Mouse (Mus musculus): Measurements from ENCODE around the gene Pold2.

DNA sequence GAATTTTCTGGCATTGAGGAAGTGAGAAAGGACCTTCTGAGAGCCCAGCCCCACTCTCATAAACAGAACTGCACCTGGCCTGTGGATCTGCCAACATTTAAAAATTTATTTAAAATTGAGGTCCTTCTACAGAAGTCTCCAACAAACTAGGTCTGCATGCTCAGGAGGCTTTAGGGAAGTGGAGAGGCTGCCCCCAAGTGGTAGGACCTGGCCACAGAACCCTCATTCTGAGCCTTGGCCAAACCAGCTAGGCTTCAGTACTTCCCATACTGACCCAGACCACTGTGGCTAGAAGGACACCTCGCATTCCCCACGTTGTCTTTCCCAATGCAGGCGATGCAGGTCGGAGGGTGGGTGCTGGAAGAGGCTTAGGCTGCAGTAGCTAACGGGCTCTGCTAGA, 34.5 kb upstream of the Pold2 start:
- peak; percentile 76 for TF ChIP-seq CTCF (IDR thresholded peaks at IDR 0.05; ENCODE audit: borderline replicate concordance, extremely low read depth, insufficient read depth, insufficient read length)
- TF ChIP-seq POLR2A (IDR thresholded peaks at IDR 0.05; ENCODE audit: borderline replicate concordance, extremely low read depth, insufficient read depth, insufficient read length, poor library complexity, severe bottlenecking), result no peak
